Mouse (Mus musculus): Measurements from ENCODE around the gene Taf3. TPM values are rescaled to one million over a fixed set of nuclear protein-coding genes. Genes with fewer than 3 reads are reported as not detected.

Gene Taf3
- total RNA-seq, 1 experiment: 7.8 TPM

DNA sequence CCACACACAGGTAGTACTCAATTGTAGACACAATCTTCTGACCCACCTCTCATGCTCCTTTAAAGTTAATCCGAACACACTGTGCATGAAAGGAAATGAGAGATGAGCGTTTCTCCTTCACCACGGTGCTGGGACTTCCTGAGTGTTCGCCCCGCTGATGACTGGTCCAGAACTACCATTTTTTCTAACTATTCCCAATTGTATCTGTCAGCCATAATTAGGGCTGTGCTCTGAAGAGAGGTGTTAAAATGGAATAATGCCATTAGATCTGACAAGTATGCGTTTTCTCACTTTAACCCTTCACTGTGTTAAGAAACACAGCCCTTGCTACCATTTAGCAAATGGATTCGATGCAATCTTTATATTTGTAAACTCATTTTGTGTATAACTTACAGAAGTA is 18.6 kb downstream of the Taf3 start:
- H3K4me1 ChIP-seq (ENCODE audit: control insufficient read depth in 2 of 2, insufficient read depth in 2 of 2, low read length in 2 of 2, poor library complexity in 1 of 2): no peaks in the 10 kb centered on the region; a peak in 1 of 4 replicates
- H3K36me3 ChIP-seq (ENCODE audit: control insufficient read depth, insufficient read depth, low read length, poor library complexity, severe bottlenecking): no peaks in the 10 kb centered on the region
- no peak overlapping the region for H3K27ac ChIP-seq (ENCODE audit: insufficient read depth, low read depth, low read length, poor library complexity, severe bottlenecking)
- H3K9ac ChIP-seq (ENCODE audit: insufficient read depth, low read depth, low read length, poor library complexity, severe bottlenecking): no peak overlapping the region
- H3K9me3 ChIP-seq (ENCODE audit: control insufficient read depth, insufficient read depth, low read depth, low read length): no peaks in the 10 kb centered on the region
- in situ Hi-C loops (cut with MboI; ENCODE audit: low sequenced_read_pairs in 2 of 2, unreplicated experiment in 2 of 2): no loop called here
- no peak overlapping the region for H3K4me3 ChIP-seq (ENCODE audit: insufficient read depth in 1 of 2, low read depth in 1 of 2, low read length in 2 of 2, poor library complexity in 1 of 2, severe bottlenecking in 1 of 2)
- TF ChIP-seq HCFC1 (IDR thresholded peaks at IDR 0.05; ENCODE audit: borderline replicate concordance, insufficient read depth, low read length): no peak
- TF ChIP-seq ZC3H11A (IDR thresholded peaks at IDR 0.05; ENCODE audit: borderline replicate concordance, low read depth, low read length): no peak
- TF ChIP-seq CHD2 (IDR thresholded peaks at IDR 0.05; ENCODE audit: low read depth, low read length): no peak
- no peak for TF ChIP-seq MAFK (IDR thresholded peaks at IDR 0.05; ENCODE audit: insufficient read depth, low read depth, low read length)
- TF ChIP-seq ZNF384 (IDR thresholded peaks at IDR 0.05; ENCODE audit: low read depth, low read length): no peak
- no peak for DNase-seq (ENCODE audit: low read depth, low spot score)

DNA sequence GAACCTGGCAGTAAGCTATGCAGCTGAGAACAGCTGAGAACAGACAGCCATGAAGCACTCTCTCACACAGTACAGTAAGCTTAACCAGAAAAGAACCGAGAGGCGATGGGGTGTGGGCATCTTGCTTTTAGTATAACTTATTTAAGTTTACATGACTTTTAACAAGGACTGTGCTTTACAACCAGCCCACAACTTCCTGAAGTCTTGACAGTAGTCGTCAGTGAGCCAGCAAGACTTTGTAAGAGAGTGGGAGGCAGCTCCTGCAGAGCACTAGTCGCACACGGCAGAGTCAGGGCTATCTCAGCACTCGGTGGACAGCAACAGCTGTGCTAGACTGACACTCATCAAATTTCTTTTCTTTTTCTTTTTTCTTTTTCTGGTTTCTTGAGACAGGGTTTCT is 24.1 kb downstream of the Taf3 start:
- TF ChIP-seq ZC3H11A (IDR thresholded peaks at IDR 0.05; ENCODE audit: borderline replicate concordance, low read depth, low read length): no peak
- TF ChIP-seq ZNF384 (IDR thresholded peaks at IDR 0.05; ENCODE audit: low read depth, low read length): no peak
- TF ChIP-seq CHD2 (IDR thresholded peaks at IDR 0.05; ENCODE audit: low read depth, low read length): no peak
- TF ChIP-seq HCFC1 (IDR thresholded peaks at IDR 0.05; ENCODE audit: borderline replicate concordance, insufficient read depth, low read length): no peak
- TF ChIP-seq MAFK (IDR thresholded peaks at IDR 0.05; ENCODE audit: insufficient read depth, low read depth, low read length): no peak
- Histone ChIP-seq H3K4me1 (ENCODE audit: control insufficient read depth in 2 of 2, insufficient read depth in 2 of 2, low read length in 2 of 2, poor library complexity in 1 of 2) (no peaks in the 10 kb centered on the region), H3K9me3 (ENCODE audit: control insufficient read depth, insufficient read depth, low read depth, low read length) (no peaks in the 10 kb centered on the region), H3K9ac (ENCODE audit: insufficient read depth, low read depth, low read length, poor library complexity, severe bottlenecking) (no peak overlapping the region), H3K4me3 (ENCODE audit: insufficient read depth in 1 of 2, low read depth in 1 of 2, low read length in 2 of 2, poor library complexity in 1 of 2, severe bottlenecking in 1 of 2) (no peak overlapping the region), H3K27ac (ENCODE audit: insufficient read depth, low read depth, low read length, poor library complexity, severe bottlenecking) (no peak overlapping the region), H3K36me3 (ENCODE audit: control insufficient read depth, insufficient read depth, low read length, poor library complexity, severe bottlenecking) (peaks cover 2% of the 10 kb centered on the region; the same call in 1 of the 2 replicates)
- DNase-seq (ENCODE audit: low read depth, low spot score): no peak
- in situ Hi-C loops (cut with MboI; ENCODE audit: low sequenced_read_pairs in 2 of 2, unreplicated experiment in 2 of 2): no loop called here

DNA sequence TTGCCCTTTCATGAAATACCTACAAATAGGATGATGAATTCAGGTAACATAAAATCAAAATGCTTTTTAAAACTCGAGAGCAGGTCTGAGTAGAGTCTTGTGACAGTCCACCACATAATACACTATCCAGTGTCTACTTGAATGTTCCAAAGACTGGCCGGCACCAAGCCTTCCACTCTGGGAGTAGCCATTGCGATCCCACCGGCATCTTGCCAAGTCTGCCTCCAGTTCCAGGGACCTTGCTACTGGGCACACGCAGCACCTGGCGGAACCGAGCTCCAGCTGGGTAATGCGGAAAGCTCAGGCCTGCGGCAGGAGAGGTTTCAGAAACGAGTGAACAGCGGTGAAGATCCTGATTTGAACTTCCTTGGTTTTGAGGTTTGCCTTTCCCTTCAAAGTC is 27.1 kb downstream of the Taf3 start:
- in situ Hi-C loops (cut with MboI; ENCODE audit: low sequenced_read_pairs in 2 of 2, unreplicated experiment in 2 of 2): no loop called here
- H3K4me1 ChIP-seq (ENCODE audit: control insufficient read depth in 2 of 2, insufficient read depth in 2 of 2, low read length in 2 of 2, poor library complexity in 1 of 2): no peaks in the 10 kb centered on the region
- no peak overlapping the region for H3K27ac ChIP-seq (ENCODE audit: insufficient read depth, low read depth, low read length, poor library complexity, severe bottlenecking)
- no peak overlapping the region for H3K4me3 ChIP-seq (ENCODE audit: insufficient read depth in 1 of 2, low read depth in 1 of 2, low read length in 2 of 2, poor library complexity in 1 of 2, severe bottlenecking in 1 of 2)
- H3K9me3 ChIP-seq (ENCODE audit: control insufficient read depth, insufficient read depth, low read depth, low read length): no peaks in the 10 kb centered on the region
- peaks cover 2% of the 10 kb centered on the region; the same call in 1 of the 2 replicates for H3K36me3 ChIP-seq (ENCODE audit: control insufficient read depth, insufficient read depth, low read length, poor library complexity, severe bottlenecking)
- DNase-seq (ENCODE audit: low read depth, low spot score): no peak
- no peak overlapping the region for H3K9ac ChIP-seq (ENCODE audit: insufficient read depth, low read depth, low read length, poor library complexity, severe bottlenecking)
- no peak for TF ChIP-seq ZC3H11A (IDR thresholded peaks at IDR 0.05; ENCODE audit: borderline replicate concordance, low read depth, low read length)
- no peak for TF ChIP-seq CHD2 (IDR thresholded peaks at IDR 0.05; ENCODE audit: low read depth, low read length)
- TF ChIP-seq MAFK (IDR thresholded peaks at IDR 0.05; ENCODE audit: insufficient read depth, low read depth, low read length): no peak
- no peak for TF ChIP-seq ZNF384 (IDR thresholded peaks at IDR 0.05; ENCODE audit: low read depth, low read length)
- TF ChIP-seq HCFC1 (IDR thresholded peaks at IDR 0.05; ENCODE audit: borderline replicate concordance, insufficient read depth, low read length): no peak

DNA sequence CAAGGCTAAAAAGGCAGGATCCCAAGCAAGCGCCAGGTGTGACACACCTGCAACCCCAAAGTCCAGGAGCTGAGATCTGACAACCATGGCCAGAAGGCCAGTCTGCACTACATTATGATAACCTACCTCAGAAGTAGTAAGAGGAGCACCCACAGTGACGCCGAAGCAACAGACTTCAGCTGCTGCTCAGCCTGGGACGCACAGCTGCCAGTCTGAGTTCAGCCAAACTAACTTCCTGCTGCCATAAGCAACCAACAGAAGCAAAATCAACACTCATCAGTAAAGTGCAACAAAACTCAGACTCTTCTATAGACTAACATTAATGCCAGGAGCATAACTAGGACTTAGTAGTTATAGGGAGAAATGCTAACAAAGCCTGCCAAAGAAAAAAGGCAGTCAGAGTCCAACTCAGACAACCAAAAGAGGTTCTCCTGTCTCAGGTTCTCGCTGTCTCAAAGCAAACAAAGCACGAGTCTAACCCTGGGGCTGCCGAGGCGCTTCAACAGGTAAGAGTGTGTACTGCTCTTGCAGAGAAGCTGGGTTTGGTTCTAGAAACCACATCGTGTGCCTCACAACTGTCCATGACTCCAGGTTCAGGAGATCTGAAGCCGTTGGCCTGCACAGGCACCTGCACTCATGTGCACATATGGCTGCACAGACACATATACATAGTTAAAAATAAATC is 33.3 kb downstream of the Taf3 start:
- Histone ChIP-seq H3K9ac (ENCODE audit: insufficient read depth, low read depth, low read length, poor library complexity, severe bottlenecking) (no peak overlapping the region), H3K27ac (ENCODE audit: insufficient read depth, low read depth, low read length, poor library complexity, severe bottlenecking) (no peak overlapping the region), H3K4me3 (ENCODE audit: insufficient read depth in 1 of 2, low read depth in 1 of 2, low read length in 2 of 2, poor library complexity in 1 of 2, severe bottlenecking in 1 of 2) (no peak overlapping the region), H3K36me3 (ENCODE audit: control insufficient read depth, insufficient read depth, low read length, poor library complexity, severe bottlenecking) (no peaks in the 10 kb centered on the region), H3K4me1 (ENCODE audit: control insufficient read depth in 2 of 2, insufficient read depth in 2 of 2, low read length in 2 of 2, poor library complexity in 1 of 2) (no peaks in the 10 kb centered on the region), H3K9me3 (ENCODE audit: control insufficient read depth, insufficient read depth, low read depth, low read length) (no peaks in the 10 kb centered on the region)
- in situ Hi-C loops (cut with MboI; ENCODE audit: low sequenced_read_pairs in 2 of 2, unreplicated experiment in 2 of 2): loop anchor here in 1 of 2 experiments (10.0 kb wide), 1 partner anchor 1340 kb away; no protein-coding TSS in a partner anchor
- DNase-seq (ENCODE audit: low read depth, low spot score): no peak
- no peak for TF ChIP-seq ZC3H11A (IDR thresholded peaks at IDR 0.05; ENCODE audit: borderline replicate concordance, low read depth, low read length)
- TF ChIP-seq ZNF384 (IDR thresholded peaks at IDR 0.05; ENCODE audit: low read depth, low read length): no peak
- no peak for TF ChIP-seq CHD2 (IDR thresholded peaks at IDR 0.05; ENCODE audit: low read depth, low read length)
- TF ChIP-seq HCFC1 (IDR thresholded peaks at IDR 0.05; ENCODE audit: borderline replicate concordance, insufficient read depth, low read length): no peak
- no peak for TF ChIP-seq MAFK (IDR thresholded peaks at IDR 0.05; ENCODE audit: insufficient read depth, low read depth, low read length)

Measured in ES-E14 (cell line).